Mouse (Mus musculus) embryonic facial prominence, embryonic 12.5 days (tissue): Measurements from ENCODE around the gene Brf1. TPM values are rescaled to one million over a fixed set of nuclear protein-coding genes. Genes with fewer than 3 reads are reported as not detected.

Experiments used
- ATAC-seq: fragments of 200-750 bp; cut with Nextera tagmentation; 2 replicates; pipeline ENCODE4 v1.8.0; 2017; ENCODE audit not compliant: insufficient number of reproducible peaks, insufficient read depth, low FRiP score, low TSS enrichment
- H3K27ac ChIP-seq: fragments of 300-500 bp; sonication (generic); 2 replicates; pipeline ENCODE4 v1.5.1; 2016; ENCODE audit warnings: mild to moderate bottlenecking
- H3K27me3 ChIP-seq: fragments of 300-500 bp; sonication (generic); 2 replicates; pipeline ENCODE4 v1.6.1; 2016; ENCODE audit warnings: mild to moderate bottlenecking, moderate library complexity
- H3K36me3 ChIP-seq: fragments of 300-500 bp; sonication (generic); 2 replicates; pipeline ENCODE4 v1.6.1; 2016; ENCODE audit warnings: mild to moderate bottlenecking
- H3K4me1 ChIP-seq: fragments of 300-500 bp; sonication (generic); 2 replicates; pipeline ENCODE4 v1.6.1; 2016
- H3K4me2 ChIP-seq: fragments of 300-500 bp; sonication (generic); replicated peaks from 2 replicates; pipeline ENCODE4 v1.6.1; 2016; ENCODE audit warnings: mild to moderate bottlenecking, moderate library complexity
- H3K4me3 ChIP-seq: fragments of 300-500 bp; sonication (generic); 2 replicates; pipeline ENCODE4 v1.5.1; 2016; ENCODE audit warnings: mild to moderate bottlenecking
- H3K9ac ChIP-seq: fragments of 300-500 bp; sonication (generic); 2 replicates; pipeline ENCODE4 v1.6.1; 2016; ENCODE audit warnings: mild to moderate bottlenecking, moderate library complexity
- H3K9me3 ChIP-seq: fragments of 300-500 bp; sonication (generic); 2 replicates; pipeline ENCODE4 v1.6.1; 2016; ENCODE audit warnings: mild to moderate bottlenecking, moderate library complexity
- WGBS: fragments of 180-500 bp; shearing (Covaris S2); methylation state at CpG from one replicate; pipeline ENCODE4 v1.1.7; 2016; 5-methylcytosine and 5-hydroxymethylcytosine counted together
- polyA plus RNA-seq: library from polyadenylated mRNA; unstranded; fragments of >200 nt; fragmentation: Nextera tagmentation; extraction: Ambion mirVana; gene quantifications from 2 replicates; pipeline ENCODE4 v1.2.1, GENCODE M21; 2016

The Brf1 gene
- polyA plus RNA-seq, 1 experiment from 2014 or later, result 81.9 TPM

GRCm38 (mm10) chr12:113016976-113017375 lies 16.5 kb upstream of the Brf1 start:
- Histone ChIP-seq H3K4me2 (0 out of 2 replicates have a peak overlapping the region, but pooled peaks have one; percentile 1), H3K9ac (no peak overlapping the region), H3K4me1 (peaks cover 28% of the 10 kb centered on the region), H3K27me3 (no peaks in the 10 kb centered on the region), H3K27ac (no peak overlapping the region), H3K36me3 (peaks cover 7% of the 10 kb centered on the region; the same call in 1 of the 2 replicates), H3K4me3 (no peak overlapping the region), H3K9me3 (no peaks in the 10 kb centered on the region)
- no peak for ATAC-seq
- 73% methylated on average over 8 of the region's 8 CpGs for WGBS

DNA sequence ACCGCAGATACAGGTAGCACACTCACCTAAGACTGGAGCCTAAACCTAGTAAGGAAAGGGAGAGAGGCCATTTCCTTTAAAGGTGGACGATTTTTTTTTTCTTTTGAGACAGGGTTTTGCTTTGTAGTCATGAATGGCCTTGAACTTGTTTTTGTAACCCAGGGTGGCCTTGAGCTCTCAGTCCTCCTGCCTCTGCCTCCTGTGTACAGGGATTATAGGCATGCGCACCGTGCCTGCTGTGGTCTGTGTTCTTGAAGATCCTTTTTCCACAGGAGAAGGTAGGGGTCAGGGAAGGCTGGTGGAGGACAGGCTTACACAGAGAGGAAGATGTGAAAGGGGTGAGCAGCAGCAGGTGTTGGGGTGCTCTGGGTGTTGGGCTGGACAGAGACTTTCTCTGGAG lies 15.5 kb upstream of the Brf1 start:
- WGBS, result 77% methylated on average over 4 of the region's 4 CpGs
- no peaks in the 10 kb centered on the region for H3K9me3 ChIP-seq
- peak overlapping the region; percentile 91; the same call in 1 of the 2 replicates for H3K9ac ChIP-seq
- peak overlapping the region; percentile 81; the same call in 1 of the 2 replicates for H3K4me3 ChIP-seq
- H3K4me1 ChIP-seq, result peaks cover 28% of the 10 kb centered on the region
- ATAC-seq, result no peak
- H3K36me3 ChIP-seq, result peaks cover 4% of the 10 kb centered on the region; the same call in 1 of the 2 replicates
- peak overlapping the region; percentile 92 for H3K4me2 ChIP-seq
- H3K27ac ChIP-seq, result 0 out of 2 replicates have a peak overlapping the region, but pooled peaks have one; percentile 3
- H3K27me3 ChIP-seq, result no peaks in the 10 kb centered on the region

DNA sequence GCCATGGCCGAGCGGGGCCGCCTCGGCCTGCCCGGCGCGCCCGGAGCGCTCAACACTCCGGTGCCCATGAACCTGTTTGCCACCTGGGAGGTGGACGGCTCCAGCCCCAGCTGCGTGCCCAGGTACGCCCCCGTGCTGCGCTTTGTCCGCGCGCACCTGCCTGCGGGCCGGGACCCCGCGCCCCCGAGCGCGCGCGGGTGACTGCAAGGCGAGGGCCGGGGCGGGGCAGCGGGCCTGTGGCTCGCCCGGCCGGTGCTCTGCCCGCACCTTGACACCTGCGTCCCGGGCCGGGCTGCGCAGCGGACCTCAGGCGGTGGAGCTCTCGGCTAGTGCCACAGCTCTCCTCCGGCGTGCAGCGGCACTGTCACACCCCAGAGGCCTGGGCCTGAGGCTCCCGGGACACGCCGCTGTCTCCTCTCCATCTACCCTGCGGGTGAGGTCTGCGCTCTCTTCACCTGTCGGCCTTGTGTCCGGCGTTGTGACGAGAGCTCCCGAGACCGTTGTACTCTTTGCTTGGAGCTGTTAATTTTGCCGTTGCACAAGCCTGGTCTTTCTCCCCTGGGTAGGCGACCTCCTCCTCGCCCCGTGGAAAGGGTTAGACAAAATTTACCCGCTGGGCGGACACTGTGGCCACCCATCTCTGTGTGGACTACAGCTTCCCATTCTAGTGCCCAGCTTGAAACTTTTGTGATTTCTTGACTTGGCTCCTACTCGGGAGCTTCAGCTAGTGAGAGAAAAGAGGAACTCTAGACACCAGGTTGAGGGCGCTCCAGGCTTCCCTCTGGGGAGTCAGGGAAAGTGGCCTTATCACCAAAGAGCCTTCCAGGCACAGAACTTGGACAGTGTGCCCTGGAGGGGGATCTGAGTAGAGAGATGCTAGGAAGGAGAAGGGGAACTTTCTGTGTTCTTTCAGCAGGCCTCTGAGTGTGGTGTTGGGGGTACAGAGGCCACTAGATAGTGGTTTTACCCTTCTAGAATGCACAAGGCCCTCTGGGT lies 14.4 kb upstream of the Brf1 start:
- H3K27me3 ChIP-seq, result no peaks in the 10 kb centered on the region
- peak overlapping the region; percentile 91 for H3K9ac ChIP-seq
- peaks cover 28% of the 10 kb centered on the region for H3K4me1 ChIP-seq
- peak overlapping the region; percentile 52 for H3K27ac ChIP-seq
- 0 out of 2 replicates have a peak, but pooled peaks have one; percentile 31 for ATAC-seq
- H3K9me3 ChIP-seq, result no peaks in the 10 kb centered on the region
- peak overlapping the region; percentile 81 for H3K4me3 ChIP-seq
- under 1% methylated on average over 63 of the region's 64 CpGs for WGBS
- no peaks in the 10 kb centered on the region for H3K36me3 ChIP-seq
- peak overlapping the region; percentile 92 for H3K4me2 ChIP-seq

DNA sequence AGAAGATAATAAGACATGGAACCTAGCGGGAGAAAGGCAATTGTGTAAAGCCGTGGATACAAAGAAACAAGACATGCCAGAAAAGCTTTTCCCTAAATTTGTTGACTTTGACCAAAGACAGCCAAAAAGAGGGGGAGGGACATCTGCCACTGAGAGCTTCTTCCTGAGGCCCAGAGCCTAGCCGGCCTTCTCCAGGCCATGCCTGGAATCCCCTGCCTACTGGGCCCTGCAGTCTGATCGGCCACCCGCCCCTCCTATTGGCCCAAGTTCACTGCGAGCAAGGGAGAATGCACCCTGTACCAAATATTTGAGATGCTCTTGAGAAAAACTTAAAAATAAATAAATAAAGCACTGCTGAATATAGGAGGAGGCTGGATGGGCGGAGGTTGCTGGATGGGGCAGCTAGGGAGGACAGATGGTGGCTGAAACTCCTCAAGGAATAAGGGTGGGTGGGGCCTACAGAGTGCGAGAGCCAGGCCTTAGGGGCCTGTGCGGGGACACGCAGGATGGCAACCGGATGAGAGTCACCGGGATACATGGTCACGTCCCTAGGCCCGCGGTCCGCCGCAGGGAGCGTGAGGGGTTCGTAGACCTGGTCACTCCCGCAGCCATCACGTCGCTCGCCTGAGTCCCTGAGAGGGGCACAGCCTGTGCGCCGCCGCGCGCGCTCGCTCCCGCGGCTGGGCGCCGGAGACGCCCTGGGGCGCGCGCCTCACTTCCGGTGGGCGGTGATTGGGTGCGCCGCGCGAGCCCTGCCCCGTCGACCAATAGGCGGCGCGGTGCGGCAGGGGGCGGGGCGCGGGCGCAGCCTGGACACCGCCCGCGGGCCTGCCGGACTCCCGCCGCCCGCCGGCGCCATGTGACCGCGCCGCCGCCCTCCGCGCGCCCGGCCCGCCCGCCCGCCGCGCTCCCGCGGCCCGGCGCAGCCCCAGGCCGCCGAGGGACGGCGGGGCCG lies 13.4 kb upstream of the Brf1 start, which contains the start of gene Pacs2:
TSS of gene Pacs2 (plus strand) at position 905 of the 955 bp plus-strand sequence.
- H3K36me3 ChIP-seq, result no peaks in the 10 kb centered on the region
- H3K4me3 ChIP-seq, result peak within 1 kb of the TSS; percentile 81
- peak within 1 kb of the TSS; percentile 90 for H3K27ac ChIP-seq
- H3K9me3 ChIP-seq, result no peaks in the 10 kb centered on the region
- peak within 1 kb of the TSS; percentile 92 for H3K4me2 ChIP-seq
- peak; percentile 84 for ATAC-seq
- 3% methylated on average over 57 of the region's 85 CpGs for WGBS
- peaks cover 28% of the 10 kb centered on the region for H3K4me1 ChIP-seq
- H3K27me3 ChIP-seq, result no peaks in the 10 kb centered on the region
- H3K9ac ChIP-seq, result peak within 1 kb of the TSS; percentile 91

GRCm38 (mm10) chr12:113013021-113013491 lies 12.6 kb upstream of the Brf1 start:
- no peak for ATAC-seq
- H3K9ac ChIP-seq, result no peak overlapping the region
- H3K27ac ChIP-seq, result peak overlapping the region; percentile 90
- 33% methylated on average over 3 of the region's 3 CpGs for WGBS
- H3K36me3 ChIP-seq, result no peaks in the 10 kb centered on the region
- peaks cover 28% of the 10 kb centered on the region for H3K4me1 ChIP-seq
- H3K9me3 ChIP-seq, result no peaks in the 10 kb centered on the region
- no peaks in the 10 kb centered on the region for H3K27me3 ChIP-seq
- no peak overlapping the region for H3K4me3 ChIP-seq
- H3K4me2 ChIP-seq, result peak overlapping the region; percentile 59

DNA sequence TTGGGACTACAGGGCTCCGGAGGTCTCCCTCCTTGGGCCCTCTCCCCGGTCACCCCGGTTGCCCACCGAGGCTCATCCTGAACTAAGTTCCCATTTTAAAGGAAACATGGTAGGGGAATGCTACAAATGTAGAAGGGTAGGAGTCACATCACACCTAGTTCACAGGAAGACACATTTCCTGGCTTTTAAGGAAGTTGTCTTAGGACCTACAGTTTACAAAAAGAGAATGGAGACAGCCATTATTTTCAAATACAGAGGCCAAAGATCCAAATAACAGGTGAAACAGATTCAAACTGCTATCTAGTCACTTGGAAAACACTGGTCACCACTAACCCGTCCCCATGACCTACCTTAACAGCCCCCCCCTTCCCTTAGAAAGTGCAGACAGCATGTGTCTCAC lies 11.9 kb upstream of the Brf1 start:
- no peak overlapping the region for H3K4me2 ChIP-seq
- ATAC-seq, result no peak
- 89% methylated on average over 5 of the region's 5 CpGs for WGBS
- no peaks in the 10 kb centered on the region for H3K27me3 ChIP-seq
- H3K9ac ChIP-seq, result no peak overlapping the region
- H3K27ac ChIP-seq, result peak overlapping the region; percentile 90
- H3K36me3 ChIP-seq, result no peaks in the 10 kb centered on the region
- no peaks in the 10 kb centered on the region for H3K9me3 ChIP-seq
- no peak overlapping the region for H3K4me3 ChIP-seq
- H3K4me1 ChIP-seq, result peaks cover 28% of the 10 kb centered on the region

GRCm38 (mm10) chr12:113011702-113012360 lies 11.3 kb upstream of the Brf1 start:
- Histone ChIP-seq H3K4me1 (peaks cover 28% of the 10 kb centered on the region), H3K9ac (no peak overlapping the region), H3K27me3 (no peaks in the 10 kb centered on the region), H3K4me3 (no peak overlapping the region), H3K4me2 (no peak overlapping the region), H3K9me3 (no peaks in the 10 kb centered on the region), H3K36me3 (no peaks in the 10 kb centered on the region), H3K27ac (no peak overlapping the region)
- 87% methylated on average over 6 of the region's 6 CpGs for WGBS
- ATAC-seq, result no peak

GRCm38 (mm10) chr12:113004993-113005392 lies 4.5 kb upstream of the Brf1 start:
- 28% methylated on average over 4 of the region's 4 CpGs for WGBS
- H3K36me3 ChIP-seq, result no peaks in the 10 kb centered on the region
- no peaks in the 10 kb centered on the region for H3K9me3 ChIP-seq
- H3K27me3 ChIP-seq, result no peaks in the 10 kb centered on the region
- peaks cover 4% of the 10 kb centered on the region; the same call in 1 of the 2 replicates for H3K4me1 ChIP-seq
- ATAC-seq, result no peak
- H3K4me3 ChIP-seq, result no peak overlapping the region
- H3K4me2 ChIP-seq, result no peak overlapping the region
- no peak overlapping the region for H3K27ac ChIP-seq
- no peak overlapping the region for H3K9ac ChIP-seq

DNA sequence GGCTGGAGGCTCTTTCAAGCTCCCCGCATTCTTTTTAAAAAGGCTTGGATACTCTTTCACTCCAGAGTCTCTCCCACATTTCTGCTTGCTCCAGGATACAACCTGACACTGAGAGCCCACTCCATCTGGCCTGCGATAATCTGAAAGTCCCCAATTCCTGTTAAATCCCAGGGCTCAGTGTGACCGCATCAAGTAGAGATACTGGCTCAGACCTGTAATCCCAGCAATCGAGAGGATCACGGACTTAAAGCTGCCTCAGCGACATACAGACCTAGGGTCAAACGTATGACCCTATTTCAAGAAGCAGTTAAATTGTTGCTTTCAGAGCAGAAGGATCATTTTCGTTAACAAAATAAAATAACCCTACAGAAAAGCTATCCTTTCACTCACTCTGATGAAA lies 3.5 kb upstream of the Brf1 start:
- no peak overlapping the region for H3K4me2 ChIP-seq
- no peaks in the 10 kb centered on the region for H3K36me3 ChIP-seq
- no peak overlapping the region for H3K27ac ChIP-seq
- WGBS, result 65% methylated on average over 8 of the region's 8 CpGs
- H3K9ac ChIP-seq, result no peak overlapping the region
- H3K27me3 ChIP-seq, result no peaks in the 10 kb centered on the region
- no peak for ATAC-seq
- no peaks in the 10 kb centered on the region for H3K9me3 ChIP-seq
- peaks cover 7% of the 10 kb centered on the region for H3K4me1 ChIP-seq
- H3K4me3 ChIP-seq, result no peak overlapping the region

- no peaks in the 10 kb centered on the region for H3K9me3 ChIP-seq
- H3K27me3 ChIP-seq, result no peaks in the 10 kb centered on the region
- H3K4me1 ChIP-seq, result peaks cover 18% of the 10 kb centered on the region
- ATAC-seq, result no peak
- H3K4me2 ChIP-seq, result no peak overlapping the region
- 51% methylated on average over 2 of the region's 2 CpGs for WGBS
- H3K9ac ChIP-seq, result no peak overlapping the region
- no peak overlapping the region for H3K27ac ChIP-seq
- no peak overlapping the region for H3K4me3 ChIP-seq
- H3K36me3 ChIP-seq, result no peaks in the 10 kb centered on the region
Observed at GRCm38 (mm10) chr12:113002667-113003066, 2.2 kb upstream of the Brf1 start.

GRCm38 (mm10) chr12:113001133-113001474 lies 600 bp upstream of the Brf1 start:
- Histone ChIP-seq H3K9ac (peak overlapping the region; percentile 50), H3K36me3 (peaks cover 12% of the 10 kb centered on the region), H3K27me3 (no peaks in the 10 kb centered on the region), H3K4me3 (peak overlapping the region; percentile 90), H3K27ac (peak overlapping the region; percentile 94), H3K4me2 (peak overlapping the region; percentile 65), H3K4me1 (peaks cover 18% of the 10 kb centered on the region), H3K9me3 (no peaks in the 10 kb centered on the region)
- ATAC-seq, result no peak; the same call in 1 of the 2 replicates
- WGBS, result 9% methylated on average over 5 of the region's 5 CpGs
